Mouse (Mus musculus) kidney, postnatal 36 days (tissue): ENCODE measurements around the gene Sqor.

Source experiments
- DNase-seq, 2 experiments: peaks; one replicate each; pipeline ENCODE4 v3.0.0; 2021 to 2022; ENCODE audit warnings: mixed read lengths in 2 of 2

Sqor gene

DNA sequence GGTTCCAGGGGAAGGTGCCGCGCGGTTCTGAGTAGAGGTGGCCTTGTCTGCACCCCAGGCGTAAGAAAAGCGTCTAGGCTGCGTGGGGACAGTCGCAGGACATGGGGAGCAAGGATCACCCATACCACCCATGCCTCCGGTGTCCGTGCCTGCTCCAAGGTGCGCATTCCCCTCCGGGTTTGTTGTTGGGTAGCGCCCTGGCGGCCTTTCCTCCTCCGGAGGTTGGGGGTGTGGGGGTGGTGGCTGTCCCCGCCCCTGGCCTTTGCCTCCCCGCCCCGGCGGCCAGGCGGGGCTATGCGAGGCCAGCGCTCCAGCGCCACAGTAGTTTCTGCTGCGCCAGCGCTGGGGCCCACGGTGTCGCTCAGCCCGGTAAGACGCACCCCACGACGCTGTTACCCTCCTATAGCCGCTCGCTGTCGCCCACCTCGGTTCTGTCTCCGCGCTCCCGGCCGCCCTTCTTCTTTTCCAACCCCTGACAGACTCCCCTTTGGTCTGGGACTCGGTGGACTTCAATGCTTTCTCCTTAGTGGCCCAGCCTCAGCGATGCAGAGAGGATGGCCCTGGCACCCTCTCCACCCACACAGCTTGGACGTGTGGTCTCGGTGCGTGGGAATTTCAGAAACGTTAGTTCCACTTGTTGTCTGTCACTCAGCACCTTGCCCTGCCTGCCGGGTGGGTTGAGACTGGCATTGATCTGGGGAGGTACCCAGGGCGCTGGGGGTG lies at the start of gene Sqor:
Gene Sqor (plus strand): TSS at position 167 of the 723 bp plus-strand sequence.
- DNase-seq: peak; percentile 84 to 91

DNA sequence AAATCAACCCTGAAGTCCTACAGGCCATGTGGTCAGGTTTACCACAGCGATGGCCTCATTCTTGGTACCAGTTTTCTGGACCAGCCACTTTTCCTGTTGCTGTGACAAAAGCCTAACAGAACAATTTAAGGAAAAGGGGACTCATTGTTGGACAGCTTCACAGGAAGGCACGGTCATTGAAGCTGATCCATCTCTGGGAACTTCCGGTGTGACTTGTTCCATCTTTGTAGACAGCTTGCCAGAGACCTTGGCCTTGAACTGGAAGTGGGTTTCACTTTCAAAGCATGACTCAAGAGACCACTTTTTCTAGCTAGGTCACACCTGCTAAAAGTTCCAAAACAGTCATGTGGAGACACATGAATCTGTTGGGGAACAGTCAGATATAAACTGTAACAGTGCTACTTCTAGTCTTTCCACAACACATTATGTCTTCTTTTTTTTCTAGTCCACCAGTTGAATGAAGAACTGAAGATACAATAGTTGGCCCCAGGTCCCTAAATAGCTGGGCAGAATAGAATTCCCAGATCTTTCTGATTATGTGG lies 48.7 kb upstream of the Sqor start:
- DNase-seq: no peak

DNA sequence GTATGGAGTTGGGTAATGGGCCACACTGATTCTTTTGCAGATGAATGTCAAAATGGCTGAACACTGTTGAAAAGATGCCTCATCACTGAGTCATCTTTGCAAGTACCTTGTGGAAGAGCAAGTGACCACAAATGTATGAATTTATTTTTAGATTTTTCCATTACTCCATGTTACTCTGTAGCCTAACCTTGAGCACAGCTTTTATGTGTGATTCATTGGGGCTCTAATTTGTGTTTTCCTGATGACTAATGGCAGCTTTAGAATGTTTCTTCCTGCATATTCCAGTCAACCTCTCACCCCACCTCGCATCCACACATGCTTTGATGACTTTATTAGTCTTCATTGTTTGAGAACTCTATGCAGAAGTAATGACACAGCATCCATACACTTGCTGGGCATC lies 45.8 kb upstream of the Sqor start:
- DNase-seq: no peak

DNA sequence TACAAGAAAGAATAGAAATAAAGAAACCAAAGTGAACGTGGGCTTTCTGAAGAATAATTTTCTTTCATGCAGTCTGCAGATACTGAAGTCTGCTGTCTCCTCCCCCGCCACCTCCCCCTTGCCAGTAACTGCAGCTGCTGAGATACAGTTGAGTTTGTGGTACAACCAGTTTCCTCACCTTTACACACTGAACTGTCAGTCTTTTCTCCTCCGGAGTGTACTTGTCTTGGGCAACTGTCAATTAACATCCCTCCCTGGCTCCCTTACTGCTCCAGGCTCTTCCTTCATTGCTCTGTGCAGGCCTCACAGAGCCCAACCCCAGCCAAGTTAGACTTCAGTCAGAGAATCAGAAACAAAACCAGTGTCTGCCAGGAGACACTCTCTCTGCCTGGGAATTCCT lies 44.5 kb upstream of the Sqor start:
- DNase-seq: no peak

DNA sequence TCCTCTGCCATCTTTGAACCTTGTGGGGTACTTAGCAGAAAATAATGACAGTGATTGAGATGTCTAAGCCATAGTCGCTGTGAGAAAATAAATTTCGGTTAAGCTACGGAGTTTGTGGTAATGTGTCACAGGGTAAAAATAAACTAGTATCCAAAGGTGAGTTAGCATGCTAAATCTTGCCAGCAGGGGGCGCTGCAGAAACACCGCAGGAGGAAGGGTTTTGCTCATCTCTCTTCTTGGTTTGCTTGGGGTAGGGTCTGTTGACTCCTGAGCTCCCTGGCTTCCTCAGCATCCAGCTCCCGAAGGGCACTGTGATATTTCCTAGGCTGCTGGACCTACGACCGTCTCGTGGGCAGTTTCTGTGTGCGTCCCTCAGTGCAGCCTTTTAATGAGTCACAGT lies 39.4 kb upstream of the Sqor start:
- DNase-seq: peak; percentile 19 to 79

- no peak for DNase-seq
Measured at GRCm38 (mm10) chr2:122731456-122731855, 33.6 kb upstream of the Sqor start.

DNA sequence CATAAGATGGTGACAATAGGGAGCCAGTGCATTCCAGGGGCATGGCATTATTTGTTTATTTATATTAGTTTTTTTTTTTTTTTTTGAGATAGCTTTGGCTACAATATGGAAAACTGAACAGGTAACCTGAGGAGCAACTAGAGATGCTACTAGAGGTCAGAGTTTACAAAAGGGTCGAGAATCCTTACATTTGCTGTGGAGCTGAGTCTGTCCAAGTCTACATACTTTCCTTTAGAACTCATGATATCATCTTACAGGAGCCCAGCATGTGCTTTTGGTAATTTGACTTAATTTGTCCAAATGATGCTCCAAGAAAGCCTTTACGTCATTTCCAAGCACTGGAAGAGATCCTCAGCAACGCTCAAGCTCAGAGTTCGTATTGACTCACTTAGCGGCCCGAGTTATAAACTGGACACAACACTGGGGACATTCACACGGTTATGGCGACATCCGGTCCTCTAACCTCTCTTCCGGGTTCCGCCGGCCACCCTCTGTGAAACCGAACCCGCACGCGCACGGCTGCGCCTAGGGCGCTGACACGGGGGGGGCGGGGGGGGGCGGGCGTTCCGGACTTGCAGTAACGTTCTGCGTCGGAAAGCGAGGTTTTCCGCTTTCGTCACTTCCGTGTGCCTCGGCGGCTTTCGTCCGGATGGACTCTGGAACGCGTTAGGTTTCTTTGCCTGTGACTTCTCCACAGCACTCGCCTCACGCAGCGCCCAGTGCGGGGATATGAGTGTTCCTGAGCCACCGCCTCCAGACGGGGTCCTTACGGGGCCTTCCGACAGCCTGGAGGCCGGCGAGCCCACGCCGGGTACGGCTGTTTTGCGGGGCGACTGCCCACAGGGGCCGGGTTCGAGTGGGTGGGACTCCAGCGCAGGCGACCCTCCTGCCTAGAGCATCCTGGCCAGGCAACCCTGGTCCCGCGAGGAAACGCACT lies 26.9 kb upstream of the Sqor start, which contains the start of gene Bloc1s6:
Gene Bloc1s6 (plus strand): TSS at position 610 of the 937 bp plus-strand sequence.
- DNase-seq: peak; percentile 92 to 93

GRCm38 (mm10) chr2:122739023-122739422 lies 26.0 kb upstream of the Sqor start:
- no peak for DNase-seq

DNA sequence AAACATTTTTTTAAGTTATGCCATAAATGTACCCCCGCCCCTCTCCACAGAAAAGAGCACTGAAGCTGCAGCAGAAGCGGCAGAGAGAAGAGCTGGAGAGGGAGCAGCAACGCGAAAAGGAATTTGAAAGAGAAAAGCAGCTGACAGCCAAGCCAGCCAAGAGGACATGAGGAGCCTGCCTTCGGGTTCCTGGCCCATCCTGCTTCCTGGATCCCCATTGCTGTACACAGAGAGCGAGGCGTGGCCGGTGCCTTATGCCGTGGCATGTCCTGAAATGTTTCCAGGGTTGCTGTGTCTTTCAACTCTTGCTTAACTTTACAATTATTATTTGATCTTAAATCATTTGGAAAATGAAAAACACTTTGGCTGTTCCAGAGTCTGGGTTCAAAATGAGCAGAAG lies 18.6 kb upstream of the Sqor start:
- DNase-seq: peak; percentile 17 to 43

GRCm38 (mm10) chr2:122753739-122754343 lies 11.2 kb upstream of the Sqor start:
- peak; percentile 42 to 78 for DNase-seq

DNA sequence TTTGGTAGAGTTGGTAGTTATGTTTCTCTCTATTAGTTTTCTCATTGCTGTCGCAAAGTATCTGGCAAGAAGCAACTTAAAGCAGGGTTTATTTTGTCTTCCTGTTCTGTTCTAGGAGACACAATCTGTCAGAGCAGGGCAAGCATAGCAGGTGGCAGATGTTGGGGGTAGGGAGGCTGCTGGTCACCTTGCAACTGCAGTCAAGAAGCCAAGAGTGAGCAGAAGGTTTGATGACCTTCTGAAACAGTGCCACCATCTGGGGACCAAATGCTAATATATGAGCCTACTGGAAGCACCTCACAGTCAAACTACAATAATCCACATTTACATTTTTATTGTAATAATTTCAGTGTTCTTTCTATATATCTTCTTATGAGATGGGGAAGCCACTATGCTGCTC lies 5.2 kb upstream of the Sqor start:
- no peak for DNase-seq

GRCm38 (mm10) chr2:122762991-122763390 lies 2.0 kb upstream of the Sqor start:
- no peak for DNase-seq

- DNase-seq: peak; percentile 29 to 33
Measured at GRCm38 (mm10) chr2:122764526-122764925, 511 bp upstream of the Sqor start.

DNA sequence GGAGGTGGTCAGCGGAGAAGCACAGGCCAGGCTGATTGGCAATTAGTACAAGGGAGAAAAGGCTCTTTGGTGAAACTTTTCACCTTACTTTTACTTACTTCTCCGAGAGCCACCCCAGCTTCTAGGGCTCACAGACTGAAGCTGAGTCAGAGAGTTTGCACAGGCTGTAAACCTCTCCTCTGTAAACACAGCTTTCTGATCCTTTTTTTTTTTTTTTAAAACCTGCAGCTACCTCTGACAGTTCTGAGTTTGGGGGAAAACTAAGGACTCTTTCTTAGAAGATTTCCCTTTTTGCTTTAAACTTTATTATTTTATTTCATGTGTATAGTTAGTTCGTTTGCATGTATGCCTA lies 733 bp downstream of the Sqor start:
- DNase-seq: no peak

DNA sequence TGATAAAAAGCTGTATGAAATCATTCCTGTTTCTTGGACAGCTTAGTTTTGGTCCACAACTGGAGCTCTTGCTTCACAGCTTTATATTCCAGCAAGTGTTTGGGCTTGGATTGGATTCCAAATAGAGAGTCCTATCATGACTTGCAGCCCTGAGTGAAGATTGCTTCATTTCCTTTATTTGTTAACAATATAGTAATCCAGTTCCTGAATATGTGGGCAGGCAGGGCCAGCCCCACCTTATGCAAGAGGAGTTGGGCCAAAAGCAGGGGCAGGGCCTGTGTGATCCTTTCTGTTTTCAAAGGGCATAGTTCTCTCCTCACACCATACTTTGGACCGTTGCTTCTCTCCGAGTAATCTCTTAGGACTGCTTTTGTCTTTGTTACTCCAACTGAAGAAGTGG lies 6.0 kb downstream of the Sqor start:
- DNase-seq: peak; percentile 32 to 51

DNA sequence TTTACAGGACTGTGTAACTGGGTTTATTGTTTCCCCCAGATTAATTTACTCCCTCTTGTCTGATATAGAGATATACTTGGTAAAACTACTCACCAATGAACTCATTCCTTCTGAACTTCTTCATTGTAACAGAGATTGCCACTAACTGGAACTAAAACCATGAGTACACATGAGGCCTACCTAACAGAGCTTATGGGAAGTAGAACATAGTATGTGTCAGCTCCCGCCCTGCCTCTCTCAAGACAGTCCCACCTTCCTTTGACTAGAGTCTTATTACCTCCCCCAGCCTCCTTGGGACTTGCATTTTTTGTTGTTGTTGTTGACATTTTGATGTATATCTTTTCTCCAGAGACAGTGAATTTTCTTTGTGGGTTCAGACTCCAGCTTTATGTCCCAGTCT lies 7.9 kb downstream of the Sqor start:
- DNase-seq: no peak

- no peak for DNase-seq
Measured at GRCm38 (mm10) chr2:122775491-122775890, 10.5 kb downstream of the Sqor start.

- no peak for DNase-seq
Measured at GRCm38 (mm10) chr2:122776823-122777222, 11.8 kb downstream of the Sqor start.

DNA sequence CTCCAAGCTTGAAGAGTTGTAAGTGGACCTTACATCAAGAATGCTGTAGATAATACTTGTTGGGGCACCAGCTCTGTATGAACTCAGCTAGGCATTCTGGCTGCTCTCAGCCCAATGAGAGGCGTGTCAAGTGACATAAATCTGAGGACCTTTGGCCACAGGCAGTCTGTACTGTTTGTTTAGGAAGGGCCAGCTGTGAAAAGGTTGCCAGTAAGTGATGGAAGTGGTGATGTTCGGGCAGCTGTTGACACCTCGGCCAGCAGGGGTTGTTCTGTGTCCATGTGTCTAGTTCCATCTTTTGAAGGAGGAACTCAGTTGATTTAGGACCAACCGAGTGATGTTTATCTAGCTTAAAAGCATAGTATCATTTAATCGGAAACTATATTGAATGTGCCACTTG lies 14.9 kb downstream of the Sqor start:
- DNase-seq: no peak

GRCm38 (mm10) chr2:122780447-122780846 lies 15.4 kb downstream of the Sqor start:
- DNase-seq: no peak

DNA sequence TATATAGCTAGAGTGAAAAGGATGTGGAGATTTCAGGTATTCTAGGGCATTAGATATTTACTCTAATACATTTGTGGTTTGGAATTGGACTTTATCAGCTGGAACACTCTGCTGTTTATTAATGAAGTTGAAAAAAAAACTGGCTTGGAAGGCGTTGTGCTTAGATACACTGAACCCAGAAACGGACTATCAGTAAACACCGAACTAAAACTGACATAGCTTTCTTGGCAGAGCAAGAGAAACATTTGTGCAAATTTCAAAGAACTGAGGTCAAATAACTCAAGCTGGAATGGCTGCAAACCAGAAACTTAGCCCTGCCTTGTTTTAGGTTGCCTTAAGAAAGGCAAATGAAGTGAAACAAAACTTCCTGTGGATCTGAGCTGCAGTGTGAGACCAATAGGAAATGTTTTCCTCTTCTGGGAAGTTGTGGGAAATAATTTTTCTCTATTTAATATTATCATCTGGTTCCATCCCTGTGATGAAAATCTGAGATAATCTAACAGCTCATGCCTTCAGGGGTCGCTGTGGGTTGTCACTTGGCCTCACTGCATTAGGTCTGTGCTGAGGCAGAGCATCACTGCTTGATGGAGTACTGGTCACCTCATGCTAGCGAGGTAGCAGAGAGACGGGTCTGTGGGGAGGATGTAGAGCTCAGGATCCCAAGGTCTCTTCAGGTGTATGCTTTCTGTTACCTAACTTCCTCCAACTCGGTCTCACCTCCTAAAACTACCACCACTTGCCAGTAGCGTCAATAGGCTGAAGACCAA lies 16.7 kb downstream of the Sqor start:
- DNase-seq: peak in 1 of 2 experiments; percentile 34

GRCm38 (mm10) chr2:122783730-122784129 lies 18.7 kb downstream of the Sqor start:
- no peak for DNase-seq
